Mouse (Mus musculus): ENCODE data around the gene Slc10a4.

The Slc10a4 gene

DNA sequence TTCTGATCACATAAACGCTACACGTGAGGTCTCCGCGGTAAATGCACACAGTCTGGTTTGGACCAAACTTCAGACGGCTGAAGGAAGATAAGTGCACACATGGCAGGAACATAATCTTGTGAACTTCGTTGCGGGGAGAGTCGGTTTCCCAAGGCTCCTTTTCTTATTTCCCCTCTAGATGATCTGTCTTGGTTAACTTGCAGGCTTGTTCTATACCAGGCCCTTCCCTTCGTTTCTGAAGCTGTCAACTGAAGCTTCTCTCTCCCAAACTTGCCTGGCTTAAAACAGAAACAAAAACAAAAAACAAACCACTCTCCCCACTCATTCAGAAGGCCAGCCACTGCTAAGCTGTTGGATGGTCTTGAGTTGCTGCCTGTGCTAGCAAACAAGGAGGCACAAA, 8.1 kb downstream of the Slc10a4 start:
- DNase-seq (ENCODE audit: low spot score), result no peak

DNA sequence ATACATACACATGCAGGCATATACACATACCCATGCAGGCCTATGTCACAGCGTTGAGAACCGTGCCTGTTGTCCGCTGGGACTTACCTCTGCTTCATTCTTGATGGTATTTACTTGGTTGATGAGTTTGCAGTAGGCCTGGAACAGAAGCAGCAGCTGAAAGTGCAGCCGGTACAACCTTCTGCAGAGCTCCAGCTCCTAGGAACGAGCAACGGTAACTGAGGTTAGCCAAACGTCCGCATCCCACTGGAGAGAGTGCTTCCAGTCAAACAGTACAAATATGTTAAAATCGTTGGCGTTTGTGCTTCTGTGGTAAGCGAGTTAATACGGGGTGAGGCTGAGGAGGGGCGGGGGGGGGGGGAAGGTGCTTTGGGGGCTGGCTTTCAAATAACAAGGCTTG, 17.1 kb downstream of the Slc10a4 start:
- DNase-seq (ENCODE audit: low spot score), result no peak

DNA sequence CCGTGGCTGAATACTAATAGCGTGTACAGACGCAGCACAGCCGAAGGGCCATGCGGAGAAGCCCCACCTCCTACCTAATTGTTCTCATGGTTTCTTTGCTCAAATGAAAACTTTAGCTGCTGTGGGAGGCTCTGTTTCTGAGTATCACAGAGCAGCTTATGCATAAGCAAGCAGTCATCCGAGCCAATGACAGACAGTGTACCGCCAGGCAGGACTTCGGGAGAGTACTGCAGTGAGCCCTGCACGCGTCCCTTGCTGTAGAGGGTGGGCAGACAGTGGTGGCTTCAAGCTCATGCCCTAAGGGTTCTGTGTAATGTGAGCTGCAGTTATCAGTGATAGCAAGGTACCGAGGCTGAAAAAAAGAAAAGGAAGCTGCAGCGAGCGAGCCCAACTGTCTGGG, 22.0 kb downstream of the Slc10a4 start:
- DNase-seq (ENCODE audit: low spot score), result no peak

DNA sequence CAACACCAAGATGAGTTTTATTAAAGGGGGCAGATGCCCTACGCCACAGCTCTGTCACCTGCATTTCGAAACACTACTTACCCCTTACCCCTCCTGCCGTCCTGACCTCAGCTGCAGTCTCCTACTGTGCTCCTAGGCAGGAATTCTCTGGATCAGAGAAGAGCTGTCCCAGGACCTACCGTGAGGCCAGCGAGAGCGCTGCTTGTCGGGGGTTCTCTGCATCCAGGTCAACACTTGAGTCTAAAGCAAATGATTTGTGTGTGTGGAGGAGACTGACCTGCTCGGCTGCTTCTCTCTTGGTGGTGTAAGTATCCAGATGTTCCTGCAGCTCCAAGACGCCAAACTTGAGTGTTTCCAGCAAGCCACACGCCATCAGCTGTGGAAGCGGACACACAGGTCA, 25.8 kb downstream of the Slc10a4 start:
- no peak for DNase-seq (ENCODE audit: low spot score)

DNA sequence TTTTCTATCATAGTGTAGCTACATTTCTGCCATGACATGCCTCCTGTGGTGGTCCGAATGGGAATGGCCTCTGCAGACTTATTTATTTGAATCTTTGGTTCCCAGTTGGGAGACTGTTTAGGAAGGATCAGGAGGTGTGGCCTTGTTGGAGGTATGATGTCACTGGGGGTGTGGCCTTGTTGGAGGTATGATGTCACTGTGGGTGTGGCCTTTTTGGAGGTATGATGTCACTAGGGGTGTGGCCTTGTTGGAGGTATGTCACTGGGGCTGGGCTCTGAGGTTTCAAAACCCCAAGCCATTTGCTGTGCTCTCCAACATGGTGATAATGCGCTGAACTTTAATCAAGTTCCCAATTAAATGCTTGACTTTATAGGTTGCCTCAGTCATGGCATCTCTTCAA, 37.4 kb downstream of the Slc10a4 start:
- DNase-seq (ENCODE audit: low spot score), result no peak

DNA sequence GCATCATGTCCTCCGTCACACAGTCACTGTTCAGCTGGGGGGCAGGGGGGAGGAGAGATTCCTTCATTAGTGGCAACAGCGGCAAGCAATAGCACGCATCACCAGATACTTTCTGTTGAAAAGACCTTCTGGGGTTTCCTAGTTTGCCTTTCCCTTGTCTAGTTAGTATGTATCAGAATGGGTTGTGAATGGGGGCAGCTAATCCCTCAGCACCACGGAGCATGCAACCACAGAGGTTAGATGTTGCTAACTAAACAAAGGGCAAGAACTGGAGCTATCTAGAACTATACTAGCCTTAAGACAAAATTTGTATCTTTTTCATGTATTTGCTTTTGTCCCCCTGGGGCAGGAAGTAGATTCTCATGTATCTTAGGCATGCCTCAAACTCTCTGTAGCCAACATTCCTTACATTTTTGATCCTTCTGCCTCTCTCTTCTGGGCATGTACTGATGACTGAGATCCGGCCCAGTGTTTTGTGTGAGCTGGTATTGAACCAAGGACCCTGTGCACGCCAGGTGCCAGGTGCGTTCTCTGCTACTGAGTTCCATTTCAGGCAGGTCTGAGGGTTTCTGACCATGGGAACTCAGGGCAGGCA, 41.1 kb downstream of the Slc10a4 start:
- DNase-seq (ENCODE audit: low spot score), result no peak

DNA sequence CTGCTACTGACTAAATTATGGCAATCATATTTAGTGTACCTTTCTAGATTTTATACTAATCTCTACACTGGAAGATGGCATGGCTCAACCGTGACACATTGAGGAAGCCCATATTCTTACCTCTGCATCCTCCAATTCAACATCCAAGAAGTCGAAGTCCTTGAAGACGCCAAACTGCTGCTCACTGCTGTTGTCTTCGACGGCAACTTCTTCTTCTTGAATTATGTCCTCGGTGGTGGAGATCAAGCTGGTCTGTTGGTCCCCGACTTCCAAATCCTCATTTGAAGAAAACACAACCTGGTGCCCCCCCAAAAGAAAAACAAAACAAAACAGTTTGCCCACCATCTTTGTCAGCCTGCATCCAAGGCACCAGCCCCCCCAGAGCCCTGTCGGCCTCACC, 47.2 kb downstream of the Slc10a4 start:
- DNase-seq (ENCODE audit: low spot score), result no peak

DNA sequence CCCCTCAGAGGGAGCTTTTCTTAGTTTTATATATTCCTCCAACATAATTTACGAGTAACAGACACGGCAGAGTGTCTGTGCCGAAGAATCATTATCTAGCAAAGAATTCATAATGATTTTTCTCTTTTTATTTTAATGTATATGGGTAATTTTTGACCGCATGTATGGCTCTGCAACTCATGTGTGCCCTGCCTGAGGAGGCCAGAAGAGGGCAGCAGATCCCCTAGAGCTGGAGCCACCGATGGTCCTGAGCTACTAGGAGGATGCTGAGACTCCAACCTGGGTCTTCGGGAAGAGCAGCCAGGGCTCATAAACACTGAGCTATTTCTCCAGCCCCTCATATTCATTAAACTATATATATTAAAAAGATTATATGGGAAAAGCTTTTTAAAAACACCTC, 49.8 kb downstream of the Slc10a4 start:
- no peak for DNase-seq (ENCODE audit: low spot score)

DNA sequence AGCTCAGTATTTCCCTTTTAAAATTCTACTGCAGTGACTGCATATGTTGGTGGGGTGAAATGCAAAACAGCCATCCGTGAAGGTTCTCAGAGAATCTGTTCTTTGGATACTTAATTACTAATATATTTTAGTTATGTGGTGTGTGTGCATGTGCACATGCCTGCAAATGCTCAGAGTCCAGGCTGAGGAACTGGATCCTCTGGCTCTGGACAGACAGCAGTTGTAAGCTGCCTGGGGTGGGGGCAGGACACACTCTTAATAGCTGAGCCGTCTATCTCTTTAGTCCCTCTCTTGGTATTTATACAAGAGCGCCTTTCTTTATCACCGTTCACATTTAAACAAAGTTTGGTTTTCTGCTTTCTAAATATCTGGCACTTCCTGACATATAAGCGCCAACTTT, 50.3 kb downstream of the Slc10a4 start:
- no peak for DNase-seq (ENCODE audit: low spot score)

DNA sequence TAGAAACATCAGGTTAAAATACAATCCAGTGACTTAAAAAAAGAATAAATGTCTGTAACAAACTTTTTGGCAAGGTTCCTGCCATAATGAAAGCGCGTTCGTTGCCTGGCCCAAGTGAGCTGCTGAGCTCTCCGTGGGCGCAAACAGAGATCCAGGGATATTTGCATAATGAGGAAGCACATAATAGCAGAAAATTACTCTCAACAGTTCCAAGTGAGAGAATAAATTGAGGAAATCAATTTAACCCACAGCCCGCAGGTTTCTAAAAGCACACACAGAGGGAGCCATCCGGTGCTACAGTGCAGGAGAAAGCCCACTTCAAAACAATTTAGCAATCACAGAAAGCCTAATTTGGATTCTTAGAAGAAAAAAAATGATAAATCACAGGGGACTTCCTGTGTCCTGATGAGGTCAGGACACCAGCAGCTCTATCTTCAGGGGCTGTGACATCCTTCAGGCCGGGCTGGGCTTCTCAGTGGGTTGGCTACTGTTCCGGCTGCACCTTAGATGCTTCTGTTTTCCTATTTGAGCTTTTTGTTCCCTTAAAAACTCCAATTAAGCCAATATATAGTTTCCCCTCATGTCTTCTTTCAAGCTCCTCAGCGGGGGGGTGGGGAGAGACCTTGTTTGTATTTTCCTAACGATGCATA, 54.9 kb downstream of the Slc10a4 start:
- no peak for DNase-seq (ENCODE audit: low spot score)

Data from ovary, postnatal 14 days (tissue).